Mouse (Mus musculus) midbrain, postnatal 0 days (tissue): ENCODE measurements at regions not wholly inside any gene's neighbourhood (a gene's known extent, or its start where the extent isn't known, plus 50 kb on each side); places are given as distances from the start of the nearest gene placed in this dataset.
"Not testable (repeated sequence)": the region's sequence is repeated elsewhere in the genome, so short reads cannot be mapped to it uniquely, and the experiment has no call there.

Experiments used
- ATAC-seq: fragments of 200-750 bp; cut with Nextera tagmentation; 2 replicates; pipeline ENCODE4 v1.8.0; 2017; ENCODE audit warnings: moderate number of reproducible peaks, mild to moderate bottlenecking, moderate TSS enrichment, moderate library complexity; ENCODE audit not compliant: low FRiP score
- DNase-seq: peaks from one replicate; pipeline ENCODE4 v3.0.0-alpha.2; 2015; ENCODE audit warnings: low spot score
- H3K27ac ChIP-seq: fragments of 300-500 bp; sonication (generic); 2 replicates; pipeline ENCODE4 v1.5.1; 2014; ENCODE audit warnings: low read depth, mild to moderate bottlenecking, low read length, mixed read lengths
- H3K27me3 ChIP-seq: fragments of 300-500 bp; sonication (generic); 2 replicates; pipeline ENCODE4 v1.6.1; 2014; ENCODE audit warnings: low read length, control low read depth, mixed read lengths; ENCODE audit not compliant: insufficient read depth
- H3K36me3 ChIP-seq: fragments of 300-500 bp; sonication (generic); 2 replicates; pipeline ENCODE4 v1.6.1; 2014; ENCODE audit warnings: low read length, control low read depth, mixed read lengths; ENCODE audit not compliant: insufficient read depth
- H3K4me1 ChIP-seq: fragments of 300-500 bp; sonication (generic); 2 replicates; pipeline ENCODE4 v1.6.1; 2014; ENCODE audit warnings: mild to moderate bottlenecking, control low read depth, antibody characterized with exemption, low read length, mixed read lengths; ENCODE audit not compliant: insufficient read depth
- H3K4me2 ChIP-seq: fragments of 300-500 bp; sonication (generic); 2 replicates; pipeline ENCODE4 v1.6.1; 2014; ENCODE audit warnings: low read depth, mild to moderate bottlenecking, low read length, mixed read lengths; ENCODE audit not compliant: poor library complexity, severe bottlenecking
- H3K4me3 ChIP-seq: fragments of 300-500 bp; sonication (generic); 2 replicates; pipeline ENCODE4 v1.5.1; 2014; ENCODE audit warnings: low read depth, mild to moderate bottlenecking, low read length, moderate library complexity
- H3K9ac ChIP-seq: fragments of 300-500 bp; sonication (generic); replicated peaks from 2 replicates; pipeline ENCODE4 v1.6.1; 2014; ENCODE audit warnings: mild to moderate bottlenecking, low read length, moderate library complexity, mixed read lengths; ENCODE audit not compliant: poor library complexity, severe bottlenecking
- H3K9me3 ChIP-seq: fragments of 300-500 bp; sonication (generic); 2 replicates; pipeline ENCODE4 v1.6.1; 2016; ENCODE audit warnings: low read length, control low read depth
- CTCF ChIP-seq: IDR thresholded peaks from 2 replicates; pipeline ENCODE4 v1.5.1; 2016; ENCODE audit warnings: antibody characterized with exemption, mild to moderate bottlenecking
- WGBS: fragments of 180-500 bp; shearing (Covaris S2); extraction: QIAGEN DNeasy Blood & Tissue Kit; methylation state at CpG from one replicate; pipeline ENCODE4 v1.1.7; 2014; 5-methylcytosine and 5-hydroxymethylcytosine counted together

- no peak for ATAC-seq
- no peak for DNase-seq
- 86% methylated on average over 2 of the region's 2 CpGs for WGBS
Observed at GRCm38 (mm10) chr8:28473190-28473589, 1025.7 kb downstream of the Poteg start.

GRCm38 (mm10) chr8:28487913-28488312 lies 1040.4 kb downstream of the Poteg start:
- no peak overlapping the region for H3K4me2 ChIP-seq
- no peak for ATAC-seq
- H3K27ac ChIP-seq = no peak overlapping the region
- H3K4me3 ChIP-seq = no peak overlapping the region
- 22% methylated on average over 3 of the region's 3 CpGs for WGBS
- no peaks in the 10 kb centered on the region for H3K9me3 ChIP-seq
- H3K36me3 ChIP-seq = no peaks in the 10 kb centered on the region
- TF ChIP-seq CTCF = no peak
- no peaks in the 10 kb centered on the region for H3K27me3 ChIP-seq
- H3K4me1 ChIP-seq = no peaks in the 10 kb centered on the region
- no peak for DNase-seq
- no peak overlapping the region for H3K9ac ChIP-seq

More at GRCm38 (mm10) chr8:28473190-28473589, 1025.7 kb downstream of the Poteg start:
- Histone ChIP-seq H3K27ac (no peak overlapping the region), H3K36me3 (no peaks in the 10 kb centered on the region), H3K9ac (no peak overlapping the region), H3K27me3 (no peaks in the 10 kb centered on the region), H3K9me3 (no peaks in the 10 kb centered on the region), H3K4me2 (no peak overlapping the region), H3K4me1 (no peaks in the 10 kb centered on the region), H3K4me3 (no peak overlapping the region)
- TF ChIP-seq CTCF = no peak

- no peak overlapping the region for H3K27ac ChIP-seq
Observed at GRCm38 (mm10) chr8:28503488-28504319, 1056.2 kb downstream of the Poteg start.

GRCm38 (mm10) chr8:28523506-28523905 lies 1076.0 kb downstream of the Poteg start:
- H3K4me3 ChIP-seq, H3K9ac ChIP-seq, DNase-seq, H3K4me1 ChIP-seq, H3K36me3 ChIP-seq, H3K9me3 ChIP-seq, H3K27me3 ChIP-seq, ATAC-seq, H3K4me2 ChIP-seq, H3K27ac ChIP-seq: not testable (repeated sequence)
- 88% methylated on average over 1 of the region's 1 CpGs for WGBS

More at GRCm38 (mm10) chr8:28503488-28504319, 1056.2 kb downstream of the Poteg start:
- ATAC-seq (no peak), DNase-seq (peak; percentile 38)
- no peaks in the 10 kb centered on the region for H3K27me3 ChIP-seq
- no peak overlapping the region for H3K4me3 ChIP-seq
- no peak overlapping the region for H3K9ac ChIP-seq
- TF ChIP-seq CTCF = no peak
- no peak overlapping the region for H3K4me2 ChIP-seq
- no peaks in the 10 kb centered on the region for H3K36me3 ChIP-seq
- no peaks in the 10 kb centered on the region for H3K9me3 ChIP-seq
- 94% methylated on average over 5 of the region's 5 CpGs for WGBS
- H3K4me1 ChIP-seq = no peaks in the 10 kb centered on the region

- H3K27me3 ChIP-seq = no peaks in the 10 kb centered on the region
- H3K36me3 ChIP-seq = no peaks in the 10 kb centered on the region
- H3K4me3 ChIP-seq = no peak overlapping the region
- no peaks in the 10 kb centered on the region for H3K4me1 ChIP-seq
- ATAC-seq (no peak), DNase-seq (no peak)
- H3K4me2 ChIP-seq = no peak overlapping the region
- H3K9ac ChIP-seq = no peak overlapping the region
- no peak overlapping the region for H3K27ac ChIP-seq
- TF ChIP-seq CTCF = no peak
- peaks cover 3% of the 10 kb centered on the region; the same call in 1 of the 2 replicates for H3K9me3 ChIP-seq
Observed at GRCm38 (mm10) chr8:28547236-28547635, 1099.8 kb downstream of the Poteg start.

GRCm38 (mm10) chr8:28559881-28560280 lies 1112.4 kb downstream of the Poteg start:
- WGBS = 69% methylated on average over 9 of the region's 9 CpGs
- Histone ChIP-seq H3K27ac (0 out of 2 replicates have a peak overlapping the region, but pooled peaks have one; percentile 0), H3K27me3 (no peaks in the 10 kb centered on the region), H3K36me3 (no peaks in the 10 kb centered on the region), H3K4me2 (no peak overlapping the region), H3K4me3 (no peak overlapping the region), H3K4me1 (no peaks in the 10 kb centered on the region), H3K9me3 (no peaks in the 10 kb centered on the region), H3K9ac (no peak overlapping the region)
- TF ChIP-seq CTCF = peak; percentile 51
- ATAC-seq (no peak), DNase-seq (peak; percentile 19)
